Mouse (Mus musculus) CH12.LX (cell line): Measurements from ENCODE around the gene Cped1. TPM values are rescaled to one million over a fixed set of nuclear protein-coding genes. Genes with fewer than 3 reads are reported as not detected.

Experiments
- DNase-seq: peaks from one replicate; pipeline ENCODE4 v3.0.0-alpha.2; 2013; ENCODE audit errors: extremely low read depth
- H3K27ac ChIP-seq: 2 replicates; pipeline ENCODE4 v1.5.1; 2012; ENCODE audit warnings: low read depth, mild to moderate bottlenecking, control low read depth, moderate library complexity; ENCODE audit not compliant: insufficient read depth
- H3K27me3 ChIP-seq: replicated peaks from 2 replicates; pipeline ENCODE3; 2012; ENCODE audit warnings: inconsistent platforms
- H3K36me3 ChIP-seq, 2 experiments: replicated peaks in 1 of 2; 2 replicates each; pipeline versions ENCODE3 to v1.6.1; 2012; ENCODE audit warnings: inconsistent platforms in 1 of 2, low read length in 1 of 2, mild to moderate bottlenecking in 1 of 2, mixed read lengths in 1 of 2, moderate library complexity in 1 of 2; ENCODE audit not compliant: control insufficient read depth in 1 of 2, insufficient read depth in 1 of 2
- H3K4me1 ChIP-seq, 2 experiments: 2 replicates each; pipeline ENCODE4 v1.6.1; 2012; ENCODE audit warnings: inconsistent platforms in 1 of 2, moderate library complexity in 1 of 2; ENCODE audit not compliant: insufficient read depth in 2 of 2, control insufficient read depth in 1 of 2
- H3K4me2 ChIP-seq: 2 replicates; pipeline ENCODE4 v1.6.1; 2012; ENCODE audit warnings: low read depth, mild to moderate bottlenecking, control low read depth; ENCODE audit not compliant: poor library complexity, insufficient read depth, severe bottlenecking
- H3K4me3 ChIP-seq, 3 experiments: fragments of 150-350 bp in 1 of 3; sonication (generic) in 1 of 3; replicated peaks in 1 of 3; 2 replicates each; pipeline versions ENCODE3 to v1.5.1; 2011 to 2012; ENCODE audit warnings: low read depth in 2 of 3, low read length in 2 of 3, mild to moderate bottlenecking in 2 of 3, moderate library complexity in 2 of 3, control low read depth in 1 of 3, improper control_type of control experiment in 1 of 3, inconsistent platforms in 1 of 3, mixed read lengths in 1 of 3; ENCODE audit not compliant: poor library complexity in 1 of 3
- H3K79me2 ChIP-seq: replicated peaks from 2 replicates; pipeline ENCODE4 v1.6.1; 2012; ENCODE audit warnings: mild to moderate bottlenecking, moderate library complexity; ENCODE audit not compliant: control insufficient read depth, poor library complexity, insufficient read depth, severe bottlenecking; ENCODE audit errors: extremely low read depth
- H3K9ac ChIP-seq: 2 replicates; pipeline ENCODE4 v1.6.1; 2012; ENCODE audit warnings: low read depth, mild to moderate bottlenecking, control low read depth, moderate library complexity; ENCODE audit not compliant: insufficient read depth
- H3K9me3 ChIP-seq: replicated peaks from 2 replicates; pipeline ENCODE3; 2012; ENCODE audit warnings: low read length, inconsistent platforms, mixed read lengths
- BHLHE40 ChIP-seq: IDR thresholded peaks from 2 replicates; pipeline ENCODE4 v1.6.1; 2011; ENCODE audit warnings: mild to moderate bottlenecking, low read depth, low read length, improper control_type of control experiment
- ELF1 ChIP-seq: IDR thresholded peaks from 2 replicates; pipeline ENCODE4 v1.6.1; 2014; ENCODE audit warnings: low read depth, mild to moderate bottlenecking, inconsistent platforms, low read length, improper control_type of control experiment
- GABPA ChIP-seq: IDR thresholded peaks from 2 replicates; pipeline ENCODE4 v1.6.1; 2012; ENCODE audit warnings: low read depth, low read length, improper control_type of control experiment, inconsistent platforms; ENCODE audit not compliant: insufficient replicate concordance
- HCFC1 ChIP-seq: IDR thresholded peaks from 2 replicates; pipeline ENCODE4 v1.6.1; 2012; ENCODE audit warnings: low read depth, mild to moderate bottlenecking, inconsistent platforms, low read length, improper control_type of control experiment
- JUN ChIP-seq: IDR thresholded peaks from 2 replicates; pipeline ENCODE4 v1.6.1; 2011; ENCODE audit warnings: low read depth, mild to moderate bottlenecking, low read length, improper control_type of control experiment, moderate library complexity; ENCODE audit not compliant: insufficient read depth
- JUND ChIP-seq: conservative IDR thresholded peaks from 2 replicates; pipeline ENCODE4 v1.6.1; 2011; ENCODE audit warnings: low read depth, low read length, improper control_type of control experiment
- MAZ ChIP-seq: IDR thresholded peaks from 2 replicates; pipeline ENCODE4 v1.6.1; 2012; ENCODE audit warnings: low read depth, mild to moderate bottlenecking, inconsistent platforms, low read length, improper control_type of control experiment, moderate library complexity
- MXI1 ChIP-seq: IDR thresholded peaks from 2 replicates; pipeline ENCODE4 v1.6.1; 2011; ENCODE audit warnings: mild to moderate bottlenecking, low read depth, low read length, improper control_type of control experiment
- NELFE ChIP-seq: IDR thresholded peaks from 2 replicates; pipeline ENCODE4 v1.6.1; 2011; ENCODE audit warnings: low read depth, low read length, improper control_type of control experiment
- PAX5 ChIP-seq: IDR thresholded peaks from 2 replicates; pipeline ENCODE4 v1.6.1; 2012; ENCODE audit warnings: low read length, inconsistent platforms, mixed read lengths
- POLR2A ChIP-seq: IDR thresholded peaks from 2 replicates; pipeline ENCODE4 v1.6.1; 2011; ENCODE audit warnings: low read depth, mild to moderate bottlenecking, improper control_type of control experiment, low read length
- RAD21 ChIP-seq: IDR thresholded peaks from 2 replicates; pipeline ENCODE4 v1.6.1; 2011; ENCODE audit warnings: low read depth, mild to moderate bottlenecking, low read length, improper control_type of control experiment, moderate library complexity
- RCOR1 ChIP-seq: conservative IDR thresholded peaks from 2 replicates; pipeline ENCODE4 v1.6.1; 2012; ENCODE audit warnings: low read depth, mild to moderate bottlenecking, inconsistent platforms, low read length, improper control_type of control experiment
- SIN3A ChIP-seq: IDR thresholded peaks from 2 replicates; pipeline ENCODE4 v1.6.1; 2012; ENCODE audit warnings: low read length, improper control_type of control experiment, inconsistent platforms
- TBP ChIP-seq: conservative IDR thresholded peaks from 2 replicates; pipeline ENCODE4 v1.6.1; 2011; ENCODE audit warnings: low read depth, low read length, improper control_type of control experiment
- TCF12 ChIP-seq: IDR thresholded peaks from 2 replicates; pipeline ENCODE4 v1.6.1; 2014; ENCODE audit warnings: low read depth, mild to moderate bottlenecking, inconsistent platforms, low read length, improper control_type of control experiment
- UBTF ChIP-seq: IDR thresholded peaks from 2 replicates; pipeline ENCODE4 v1.6.1; 2012; ENCODE audit warnings: low read depth, mild to moderate bottlenecking, inconsistent platforms, low read length, improper control_type of control experiment, moderate library complexity
- USF2 ChIP-seq: conservative IDR thresholded peaks from 2 replicates; pipeline ENCODE4 v1.6.1; 2011; ENCODE audit warnings: low read depth, low read length, improper control_type of control experiment
- ZMIZ1 ChIP-seq: IDR thresholded peaks from 2 replicates; pipeline ENCODE4 v1.6.1; 2012; ENCODE audit warnings: low read depth, mild to moderate bottlenecking, inconsistent platforms, low read length, improper control_type of control experiment
- dilution Hi-C: fragments of 300-500 bp; cut with MboI; formaldehyde crosslinking; loops from 2 replicates; pipeline ENCODE4 v1.14.3; 2020; ENCODE audit warnings: low sequenced_read_pairs; ENCODE audit not compliant: extremely low pct_unique_long_range_greater_than_20kb, extremely low pct_ligation_motif_present
- in situ Hi-C: fragments of 300-500 bp; cut with MboI; formaldehyde crosslinking; loops from 3 replicates; pipeline ENCODE4 v1.14.3; 2019; ENCODE audit warnings: low sequenced_read_pairs, low pct_ligation_motif_present, low pct_unique_long_range_greater_than_20kb, mixed read lengths
- polyA plus RNA-seq: library from polyadenylated mRNA; unstranded; fragments of >175 nt; gene quantifications from 2 replicates; pipeline ENCODE4 v1.2.1, GENCODE M21; 2012; ENCODE audit warnings: low read depth; ENCODE audit not compliant: insufficient read length
- total RNA-seq, 2 experiments: library from RNA; depleted of rRNA; stranded (reverse); fragments of 300-350 nt in 1 of 2; fragments of >200 nt in 1 of 2; gene quantifications; 2 replicates each; pipeline ENCODE4 v1.2.3; 2012 to 2014

The Cped1 gene
- total and polyA plus RNA-seq, 3 experiments = 0.51 to 6.8 (median 1.1) TPM

DNA sequence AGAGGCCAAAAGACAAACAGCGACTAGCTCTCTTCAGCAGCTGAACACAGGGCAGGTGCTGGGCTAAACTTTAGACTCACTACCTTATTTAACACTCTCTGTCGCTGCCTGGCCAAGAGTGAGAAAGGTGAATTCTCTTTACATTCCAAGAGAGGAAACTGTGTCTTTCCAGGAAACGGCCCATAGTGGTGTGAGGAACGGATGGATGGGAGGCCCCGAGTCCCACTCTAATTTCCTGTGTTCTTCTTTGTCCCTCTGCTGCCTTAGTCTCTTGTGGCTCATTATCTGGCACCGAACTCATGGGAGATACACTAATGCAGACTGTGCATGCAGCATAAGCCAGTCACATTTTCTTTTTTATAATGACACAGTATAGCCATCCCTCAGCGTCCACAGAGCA lies 31.9 kb downstream of the Cped1 start:
- Histone ChIP-seq H3K4me3 (no peak overlapping the region), H3K36me3 (no peaks in the 10 kb centered on the region), H3K27ac (no peak overlapping the region), H3K4me2 (no peak overlapping the region), H3K9me3 (no peaks in the 10 kb centered on the region), H3K4me1 (peaks cover 0 to 8% of the 10 kb centered on the region in 2 experiments; a peak in 2 of 4 replicates), H3K9ac (no peak overlapping the region), H3K79me2 (no peaks in the 10 kb centered on the region)
- no peak for DNase-seq
- no peak for TF ChIP-seq SIN3A
- no peak for TF ChIP-seq RAD21
- no peak for TF ChIP-seq USF2
- no peak for TF ChIP-seq PAX5
- TF ChIP-seq MAZ = no peak
- TF ChIP-seq JUND = no peak
- TF ChIP-seq GABPA = no peak
- TF ChIP-seq MXI1 = no peak
- TF ChIP-seq TCF12 = no peak
- TF ChIP-seq NELFE = no peak
- no peak for TF ChIP-seq TBP
- no peak for TF ChIP-seq ELF1
- TF ChIP-seq POLR2A = no peak
- no peak for TF ChIP-seq UBTF
- no peak for TF ChIP-seq BHLHE40
- TF ChIP-seq, all 38 proteins: peak for 0
- dilution Hi-C loops (no loop called here), in situ Hi-C loops (no loop called here)
- no peaks in the 10 kb centered on the region for H3K27me3 ChIP-seq

DNA sequence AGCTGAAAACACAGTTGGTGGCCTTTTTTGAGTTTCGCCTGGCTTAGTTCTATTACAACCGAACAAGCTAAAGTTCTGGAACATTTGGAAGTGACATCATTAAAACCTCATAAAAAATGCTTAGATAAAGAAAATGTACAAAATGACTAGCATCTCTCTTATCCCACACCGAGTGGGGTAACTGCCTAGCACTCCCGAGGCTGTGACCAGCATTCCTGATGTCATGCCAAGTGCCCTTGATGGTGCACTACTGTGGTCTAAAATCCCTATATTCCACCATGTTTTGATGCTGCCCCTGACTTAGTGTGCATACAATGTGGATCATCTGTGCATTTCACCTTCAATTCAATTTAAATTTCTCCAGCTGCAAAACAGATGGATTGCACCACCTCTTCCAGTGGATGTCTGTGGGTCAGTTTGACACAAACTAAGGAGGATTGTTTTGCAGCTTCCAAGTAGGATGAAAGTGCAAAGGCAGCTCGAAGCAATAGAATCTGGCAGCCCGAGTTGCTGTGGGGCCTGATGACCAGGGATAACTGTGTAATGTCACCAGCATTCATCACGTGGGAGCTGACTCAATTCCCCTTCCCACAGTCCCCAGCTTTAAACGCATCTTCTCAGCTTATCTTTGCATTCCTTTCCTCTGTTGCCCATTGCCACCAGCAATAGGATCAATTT lies 33.2 kb downstream of the Cped1 start:
- Histone ChIP-seq H3K4me2 (no peak overlapping the region), H3K4me1 (peaks cover 0 to 8% of the 10 kb centered on the region in 2 experiments; a peak in 2 of 4 replicates), H3K9ac (no peak overlapping the region), H3K27me3 (no peaks in the 10 kb centered on the region), H3K36me3 (no peaks in the 10 kb centered on the region), H3K27ac (no peak overlapping the region), H3K9me3 (no peaks in the 10 kb centered on the region), H3K4me3 (no peak overlapping the region), H3K79me2 (no peaks in the 10 kb centered on the region)
- dilution Hi-C loops = no loop called here
- in situ Hi-C loops = no loop called here
- DNase-seq = no peak
- TF ChIP-seq HCFC1 (no peak), JUN (no peak), RCOR1 (no peak), ZMIZ1 (no peak)
